11 mouse cellular contexts compared by ENCODE assay signal in genomic region chr12:33083362-33083761, GRCm38 (mm10). TPM values are rescaled to one million over a fixed set of nuclear protein-coding genes. Genes with fewer than 3 reads are reported as not detected.
DNase-seq lines count a peak whose midpoint lies in the region; ATAC-seq and TF ChIP-seq lines count a peak whose summit lies in the region.
"Had no signal": no experiment of that assay in that cellular context is flagged by ENCODE, and none has a peak within 500 bp of the region (broad histone marks: within the 10 kb centered on the region; RNA-seq: fewer than 3 reads in every experiment).

No protein-coding gene starts in this region.

- H3K4me1 ChIP-seq in forebrain, embryonic 14.5 days (ENCODE audit: control insufficient read depth, insufficient read depth, low read length), result peaks cover 5% of the 10 kb centered on the region
- peaks cover 31% of the 10 kb centered on the region for H3K4me1 ChIP-seq in forebrain, embryonic 13.5 days
- H3K4me1 ChIP-seq in heart, embryonic 16.5 days (ENCODE audit: control insufficient read depth, insufficient read depth, low read length), result peaks cover 6% of the 10 kb centered on the region; the same call in 1 of the 2 replicates
- peaks cover 16% of the 10 kb centered on the region for H3K4me1 ChIP-seq in lung, embryonic 15.5 days
- H3K4me1 ChIP-seq in midbrain, postnatal 0 days (ENCODE audit: insufficient read depth, low read length), result peaks cover 5% of the 10 kb centered on the region; the same call in 1 of the 2 replicates
- H3K4me1 ChIP-seq: embryonic facial prominence, embryonic 12.5 days; liver, embryonic 13.5 days had no signal

- H3K27ac ChIP-seq in forebrain, embryonic 14.5 days (ENCODE audit: low read depth, low read length), result no peak overlapping the region
- H3K27ac ChIP-seq in forebrain, embryonic 13.5 days, result no peak overlapping the region
- H3K27ac ChIP-seq in heart, embryonic 16.5 days (ENCODE audit: low read length), result no peak overlapping the region
- H3K27ac ChIP-seq in lung, embryonic 15.5 days, result peak overlapping the region; percentile 9; the same call in 1 of the 2 replicates
- H3K27ac ChIP-seq in midbrain, postnatal 0 days (ENCODE audit: low read depth, low read length), result no peak overlapping the region
- H3K27ac ChIP-seq: embryonic facial prominence, embryonic 12.5 days; hindbrain, embryonic 14.5 days; liver, embryonic 13.5 days had no signal

- no peak overlapping the region for H3K9ac ChIP-seq in forebrain, embryonic 14.5 days (ENCODE audit: low read length)
- H3K9ac ChIP-seq in forebrain, embryonic 13.5 days, result no peak overlapping the region
- no peak overlapping the region for H3K9ac ChIP-seq in heart, embryonic 16.5 days (ENCODE audit: low read length)
- H3K9ac ChIP-seq in lung, embryonic 15.5 days, result no peak overlapping the region
- H3K9ac ChIP-seq in midbrain, postnatal 0 days (replicated peaks; ENCODE audit: low read length, poor library complexity, severe bottlenecking), result no peak overlapping the region
- H3K9ac ChIP-seq: embryonic facial prominence, embryonic 12.5 days; hindbrain, embryonic 14.5 days; liver, embryonic 13.5 days had no signal

- WGBS in forebrain, embryonic 14.5 days, result 52% methylated on average over 5 of the region's 5 CpGs
- 57% methylated on average over 5 of the region's 5 CpGs for WGBS in forebrain, embryonic 13.5 days
- WGBS in heart, embryonic 16.5 days, result 9% methylated on average over 5 of the region's 5 CpGs
- 8% methylated on average over 5 of the region's 5 CpGs for WGBS in lung, embryonic 15.5 days
- 63% methylated on average over 5 of the region's 5 CpGs for WGBS in midbrain, postnatal 0 days

- no peaks in the 10 kb centered on the region for H3K27me3 ChIP-seq in forebrain, embryonic 14.5 days (replicated peaks; ENCODE audit: control insufficient read depth, insufficient read depth, low read length)
- peaks cover 15% of the 10 kb centered on the region; the same call in 1 of the 2 replicates for H3K27me3 ChIP-seq in forebrain, embryonic 13.5 days
- peaks cover 17% of the 10 kb centered on the region for H3K27me3 ChIP-seq in heart, embryonic 16.5 days (ENCODE audit: control insufficient read depth, insufficient read depth, low read length)
- no peaks in the 10 kb centered on the region for H3K27me3 ChIP-seq in lung, embryonic 15.5 days
- H3K27me3 ChIP-seq in midbrain, postnatal 0 days (ENCODE audit: insufficient read depth, low read length), result 0 out of 2 replicates have a peak, but pooled peaks cover 2% of the 10 kb centered on the region
- H3K27me3 ChIP-seq: embryonic facial prominence, embryonic 12.5 days had no signal

- peak; percentile 69 for DNase-seq in forebrain, embryonic 14.5 days (ENCODE audit: low spot score)
- peak; percentile 50 for DNase-seq in MEL-GATA-1-ER (ENCODE audit: extremely low read depth, low read depth)
- no peak for DNase-seq in T-cell, adult 2 months (ENCODE audit: low spot score)
- DNase-seq in midbrain, postnatal 0 days (ENCODE audit: low spot score), result no peak
- no peak for DNase-seq in yolk sac, embryonic 10.5 days (ENCODE audit: low spot score)
- DNase-seq: liver, embryonic 13.5 days had no signal

- no peaks in the 10 kb centered on the region for H3K36me3 ChIP-seq in forebrain, embryonic 14.5 days (ENCODE audit: control insufficient read depth, insufficient read depth, low read length)
- H3K36me3 ChIP-seq in forebrain, embryonic 13.5 days (ENCODE audit: poor library complexity, severe bottlenecking), result no peaks in the 10 kb centered on the region
- no peaks in the 10 kb centered on the region for H3K36me3 ChIP-seq in heart, embryonic 16.5 days (ENCODE audit: control insufficient read depth, insufficient read depth)
- no peaks in the 10 kb centered on the region for H3K36me3 ChIP-seq in lung, embryonic 15.5 days
- H3K36me3 ChIP-seq in midbrain, postnatal 0 days (ENCODE audit: insufficient read depth, low read length), result no peaks in the 10 kb centered on the region
- H3K36me3 ChIP-seq: embryonic facial prominence, embryonic 12.5 days; liver, embryonic 13.5 days had no signal

- TF ChIP-seq CTCF in midbrain, postnatal 0 days (IDR thresholded peaks at IDR 0.05), result no peak

- H3K4me2 ChIP-seq in forebrain, embryonic 14.5 days (ENCODE audit: low read length), result no peak overlapping the region
- H3K4me2 ChIP-seq in forebrain, embryonic 13.5 days, result no peak overlapping the region
- no peak overlapping the region for H3K4me2 ChIP-seq in heart, embryonic 16.5 days (ENCODE audit: low read depth, low read length)
- no peak overlapping the region for H3K4me2 ChIP-seq in lung, embryonic 15.5 days
- no peak overlapping the region for H3K4me2 ChIP-seq in midbrain, postnatal 0 days (ENCODE audit: low read depth, low read length, poor library complexity, severe bottlenecking)
- H3K4me2 ChIP-seq: embryonic facial prominence, embryonic 12.5 days; hindbrain, embryonic 14.5 days; liver, embryonic 13.5 days had no signal

- no peaks in the 10 kb centered on the region for H3K9me3 ChIP-seq in forebrain, embryonic 14.5 days (replicated peaks; ENCODE audit: control insufficient read depth, low read length)
- no peaks in the 10 kb centered on the region for H3K9me3 ChIP-seq in forebrain, embryonic 13.5 days (replicated peaks)
- no peaks in the 10 kb centered on the region for H3K9me3 ChIP-seq in heart, embryonic 16.5 days (replicated peaks; ENCODE audit: control insufficient read depth, low read length)
- no peaks in the 10 kb centered on the region for H3K9me3 ChIP-seq in lung, embryonic 15.5 days
- no peaks in the 10 kb centered on the region for H3K9me3 ChIP-seq in midbrain, postnatal 0 days (ENCODE audit: low read length)
- H3K9me3 ChIP-seq: embryonic facial prominence, embryonic 12.5 days; liver, embryonic 13.5 days had no signal

- ATAC-seq in forebrain, embryonic 14.5 days, result no peak
- no peak for ATAC-seq in forebrain, embryonic 13.5 days
- ATAC-seq in heart, embryonic 16.5 days (replicated peaks; ENCODE audit: extremely low read depth, insufficient read depth, low FRiP score), result 0 out of 2 replicates have a peak, but pooled peaks have one; percentile 6
- peak; percentile 55; the same call in 1 of the 2 replicates for ATAC-seq in lung, embryonic 15.5 days (ENCODE audit: borderline replicate concordance, extremely low read depth, low FRiP score, low TSS enrichment)
- no peak for ATAC-seq in midbrain, postnatal 0 days (ENCODE audit: low FRiP score)

- H3K4me3 ChIP-seq in forebrain, embryonic 14.5 days (ENCODE audit: low read depth, low read length), result no peak overlapping the region
- H3K4me3 ChIP-seq in forebrain, embryonic 13.5 days, result no peak overlapping the region
- H3K4me3 ChIP-seq in heart, embryonic 16.5 days (ENCODE audit: low read length), result no peak overlapping the region
- no peak overlapping the region for H3K4me3 ChIP-seq in lung, embryonic 15.5 days
- no peak overlapping the region for H3K4me3 ChIP-seq in midbrain, postnatal 0 days (ENCODE audit: low read depth, low read length)
- H3K4me3 ChIP-seq: embryonic facial prominence, embryonic 12.5 days; liver, embryonic 13.5 days had no signal

RNA-seq across cellular contexts. Expression of gene Cdhr3, which starts 9.3 kb away (rescaled TPM):
- 0.08 and 0.16 TPM in 2 replicates for polyA plus RNA-seq in forebrain, embryonic 14.5 days (2014; fragmentation: Nextera tagmentation; extraction: Ambion mirVana)
- 0.13 and 0.39 TPM in 2 replicates for polyA plus RNA-seq in forebrain, embryonic 13.5 days (2015; fragmentation: Nextera tagmentation; extraction: Ambion mirVana)
- polyA plus RNA-seq in heart, embryonic 16.5 days (2015; fragmentation: Nextera tagmentation; extraction: Ambion mirVana), result 0.28 and 0.55 TPM in 2 replicates
- 0.39 and 0.44 TPM in 2 replicates for polyA plus RNA-seq in lung, embryonic 15.5 days (2015; fragmentation: Nextera tagmentation; extraction: Ambion mirVana)
- 0.42 and 0.55 TPM in 2 replicates for total RNA-seq in midbrain, postnatal 0 days (2014; rRNA removed)
- 0.72 and 1.0 TPM in 2 replicates for polyA plus RNA-seq in midbrain, postnatal 0 days (2015; fragmentation: Nextera tagmentation; extraction: Ambion mirVana)
- polyA plus RNA-seq: embryonic facial prominence, embryonic 12.5 days; liver, embryonic 13.5 days had no signal

Comparison
In these comparisons a context has a peak if more than half of its experiments do, and no peak if none do; other contexts are left out.
1. ATAC-seq: peak in heart, embryonic 16.5 days (single experiment) and lung, embryonic 15.5 days (single experiment); none in forebrain, embryonic 14.5 days (single experiment), forebrain, embryonic 13.5 days (single experiment) and midbrain, postnatal 0 days (single experiment).
2. DNase-seq: peak in forebrain, embryonic 14.5 days (single experiment) and MEL-GATA-1-ER (single experiment); none in T-cell, adult 2 months (single experiment), midbrain, postnatal 0 days (single experiment) and yolk sac, embryonic 10.5 days (single experiment).